In the genomic region with DNA sequence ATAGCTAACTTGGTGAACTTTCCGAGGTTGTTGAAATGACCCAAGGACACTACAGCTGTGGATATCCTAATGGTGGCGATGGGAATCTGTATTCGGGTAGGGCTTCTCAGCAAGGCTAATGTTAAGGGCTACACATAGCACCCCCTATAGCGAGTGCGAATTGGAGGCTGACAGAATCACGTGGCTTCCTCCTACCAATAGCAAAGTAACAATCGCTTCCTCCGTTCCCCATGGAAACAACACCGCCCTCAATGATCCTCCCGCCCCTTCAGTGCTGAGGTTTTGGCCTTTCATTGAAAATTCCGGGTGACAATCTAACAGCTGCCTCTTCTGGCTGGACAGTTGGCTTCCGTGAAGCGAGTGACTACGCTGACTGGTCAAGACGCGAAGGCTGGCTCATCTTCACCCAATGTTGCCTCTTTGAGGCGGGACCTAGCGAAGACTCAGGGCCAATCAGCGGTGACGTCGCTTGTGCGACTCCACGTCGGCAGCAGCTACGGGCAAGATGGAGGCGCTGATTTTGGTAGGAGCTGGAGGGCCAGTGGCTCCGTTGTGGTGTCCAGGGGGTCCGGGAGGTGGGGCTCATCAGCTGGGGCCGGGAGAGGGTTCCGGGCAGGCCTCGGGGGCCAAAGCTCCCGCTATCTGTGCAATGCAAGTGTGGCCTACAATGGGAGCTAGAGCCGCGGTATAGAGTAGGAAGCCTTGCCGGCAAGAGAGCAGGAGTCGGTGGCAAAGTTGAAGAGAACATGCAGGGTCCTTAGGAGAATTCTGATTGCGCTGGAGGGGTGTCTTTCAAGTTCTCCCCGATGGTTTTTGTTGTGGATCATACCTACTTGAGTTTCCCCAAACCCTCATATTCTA, we compare ENCODE assay signal across 1 mouse cellular context.
TF ChIP-seq lines count a peak whose summit lies in the region.

Gene Copz1 (plus strand): TSS at position 296 of the 861 bp plus-strand sequence.

TF ChIP-seq in CH12.LX, 34 proteins besides CTCF, POLR2A, EP300 and RAD21 (continued from another document):
- TF ChIP-seq TCF12 (IDR thresholded peaks at IDR 0.05; ENCODE audit: low read depth, low read length) (peak; percentile 75; the same call in 1 of the 2 replicates), KAT2A (IDR thresholded peaks at IDR 0.05; ENCODE audit: insufficient replicate concordance, low read length) (peak; percentile 79; the same call in 1 of the 2 replicates), CHD2 (IDR thresholded peaks at IDR 0.05; ENCODE audit: low read length) (peak; percentile 96), CHD1 (IDR thresholded peaks at IDR 0.05; ENCODE audit: low read depth, low read length) (no peak), SIN3A (IDR thresholded peaks at IDR 0.05; ENCODE audit: low read length) (peak; percentile 90), MAFK (IDR thresholded peaks at IDR 0.05; ENCODE audit: insufficient replicate concordance, low read length) (no peak), ZC3H11A (IDR thresholded peaks at IDR 0.05; ENCODE audit: low read depth, low read length) (no peak), JUN (IDR thresholded peaks at IDR 0.05; ENCODE audit: insufficient read depth, low read depth, low read length) (no peak), RCOR1 (conservative IDR thresholded peaks at IDR 0.05; ENCODE audit: low read depth, low read length) (no peak), MXI1 (IDR thresholded peaks at IDR 0.05; ENCODE audit: low read depth, low read length) (peak; percentile 97), ZKSCAN1 (IDR thresholded peaks at IDR 0.05; ENCODE audit: borderline replicate concordance, low read depth, low read length) (no peak), ELF1 (IDR thresholded peaks at IDR 0.05; ENCODE audit: low read depth, low read length) (peak; percentile 97), ETS1 (conservative IDR thresholded peaks at IDR 0.05; ENCODE audit: low read depth, low read length) (no peak), MEF2A (IDR thresholded peaks at IDR 0.05; ENCODE audit: borderline replicate concordance, low read depth, low read length) (no peak), UBTF (IDR thresholded peaks at IDR 0.05; ENCODE audit: low read depth, low read length) (peak; percentile 100), USF1 (IDR thresholded peaks at IDR 0.05; ENCODE audit: low read depth, low read length) (peak; percentile 95), USF2 (conservative IDR thresholded peaks at IDR 0.05; ENCODE audit: low read depth, low read length) (peak; percentile 96), ZNF384 (IDR thresholded peaks at IDR 0.05; ENCODE audit: low read depth, low read length) (no peak), GABPA (IDR thresholded peaks at IDR 0.05; ENCODE audit: insufficient replicate concordance, low read depth, low read length) (no peak), NRF1 (IDR thresholded peaks at IDR 0.05; ENCODE audit: low read depth, low read length) (peak; percentile 52; the same call in 1 of the 2 replicates), E2F4 (IDR thresholded peaks at IDR 0.05; ENCODE audit: insufficient replicate concordance, low read depth, low read length) (no peak), BHLHE40 (IDR thresholded peaks at IDR 0.05; ENCODE audit: low read depth, low read length) (no peak)
